Mouse (Mus musculus) heart, adult 11 months (tissue): ENCODE measurements at regions not wholly inside any gene's neighbourhood (a gene's known extent, or its start where the extent isn't known, plus 50 kb on each side); places are given as distances from the start of the nearest gene placed in this dataset.

ENCODE experiments used
- DNase-seq: peaks from one replicate; pipeline ENCODE4 v3.0.0; 2022

DNA sequence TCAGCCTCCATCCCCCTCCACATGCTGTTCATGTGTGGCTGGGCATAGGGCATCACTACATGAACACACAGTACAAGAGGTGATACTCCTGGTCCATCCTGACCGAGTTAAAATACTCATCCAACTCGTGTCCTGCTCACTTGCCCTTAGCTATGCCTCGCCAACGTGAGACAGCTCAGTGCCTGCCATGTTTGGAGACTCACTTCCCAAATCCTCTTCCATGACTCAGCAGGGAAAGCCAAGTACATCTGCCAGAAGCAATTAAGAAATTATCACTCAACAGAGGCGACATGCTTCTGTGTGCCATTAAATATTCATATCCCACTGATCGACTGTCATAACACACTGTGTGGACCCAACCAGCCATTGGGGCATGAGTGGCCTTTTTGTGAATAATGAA lies 51.9 kb upstream of the Gpr139 start:
- DNase-seq = peak; percentile 63
